Mouse (Mus musculus): ENCODE measurements at regions not wholly inside any gene's neighbourhood (a gene's known extent, or its start where the extent isn't known, plus 50 kb on each side); places are given as distances from the start of the nearest gene placed in this dataset.
A peak's percentile ranks its signal among the peaks of the same experiment; 100 is the strongest.

DNA sequence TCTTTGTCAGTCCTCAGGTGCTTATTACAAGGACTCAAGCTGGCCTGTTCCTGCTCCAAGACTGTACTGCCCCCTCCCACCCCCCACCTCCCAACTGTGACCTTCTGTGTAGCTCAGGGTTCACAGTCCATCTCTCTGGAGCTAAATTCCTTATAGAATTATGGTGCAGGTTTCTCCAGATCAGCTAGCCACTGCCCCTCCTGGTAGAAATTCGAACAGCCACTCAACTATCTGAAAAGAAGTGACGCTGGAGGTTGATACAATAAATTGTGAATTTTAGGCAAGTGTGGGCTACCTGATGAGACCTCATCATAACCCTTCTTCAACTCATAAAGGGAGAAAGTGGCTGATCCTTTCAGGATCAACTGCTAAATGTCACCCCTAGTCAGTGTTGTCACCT is 86.3 kb downstream of the Cct8l1 start:
- DNase-seq (ENCODE audit: low spot score in 2 of 2): no peak
- H3K27ac ChIP-seq: no peak overlapping the region
- peak; percentile 66 for TF ChIP-seq CTCF (conservative IDR thresholded peaks at IDR 0.05)
- H3K4me3 ChIP-seq: no peak overlapping the region

DNA sequence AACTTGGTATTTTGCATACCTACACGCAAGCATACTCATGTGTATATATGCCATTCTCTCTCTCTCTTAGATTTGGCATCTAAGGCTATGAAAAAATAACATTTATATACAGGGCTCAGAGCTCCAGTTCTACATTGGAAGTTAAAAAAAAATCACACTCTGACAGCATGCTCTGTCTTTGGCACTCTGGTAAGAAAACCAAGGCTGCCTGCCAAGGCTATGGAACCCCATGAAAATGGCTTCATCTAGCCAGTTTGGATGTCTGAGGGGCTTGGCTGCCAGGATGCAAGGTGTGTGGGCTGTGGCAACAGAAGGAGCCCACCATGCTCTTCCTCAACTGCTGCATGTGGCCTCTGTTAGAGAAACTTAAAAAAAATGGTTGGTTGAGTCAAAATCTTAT is 83.5 kb downstream of the Cct8l1 start:
- Histone ChIP-seq H3K27ac (peak overlapping the region; percentile 46), H3K4me3 (no peak overlapping the region)
- TF ChIP-seq CTCF (conservative IDR thresholded peaks at IDR 0.05): no peak
- peak in 1 of 2 experiments; percentile 21 for DNase-seq (ENCODE audit: low spot score in 2 of 2)

DNA sequence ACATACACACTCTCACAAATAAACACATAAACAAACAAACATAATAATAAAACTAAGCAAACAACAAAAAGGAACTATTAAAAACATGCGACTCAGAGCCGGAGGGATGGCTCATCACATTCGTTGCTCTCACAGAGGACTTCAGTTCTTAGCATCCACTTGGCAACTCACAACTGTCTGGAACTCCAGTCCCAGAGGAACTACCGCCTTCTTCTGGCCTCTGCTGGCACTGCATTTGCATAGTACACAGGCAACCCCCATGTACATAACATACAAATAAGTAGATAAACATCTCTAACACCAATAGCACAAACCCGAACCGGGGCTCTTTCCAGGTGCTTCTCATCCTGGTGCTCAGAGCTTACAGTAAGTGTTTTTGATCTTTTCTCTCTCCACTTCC is 81.9 kb downstream of the Cct8l1 start:
- no peak for DNase-seq (ENCODE audit: low spot score in 2 of 2)
- no peak for TF ChIP-seq CTCF (conservative IDR thresholded peaks at IDR 0.05)
- Histone ChIP-seq H3K27ac (no peak overlapping the region), H3K4me3 (no peak overlapping the region)

DNA sequence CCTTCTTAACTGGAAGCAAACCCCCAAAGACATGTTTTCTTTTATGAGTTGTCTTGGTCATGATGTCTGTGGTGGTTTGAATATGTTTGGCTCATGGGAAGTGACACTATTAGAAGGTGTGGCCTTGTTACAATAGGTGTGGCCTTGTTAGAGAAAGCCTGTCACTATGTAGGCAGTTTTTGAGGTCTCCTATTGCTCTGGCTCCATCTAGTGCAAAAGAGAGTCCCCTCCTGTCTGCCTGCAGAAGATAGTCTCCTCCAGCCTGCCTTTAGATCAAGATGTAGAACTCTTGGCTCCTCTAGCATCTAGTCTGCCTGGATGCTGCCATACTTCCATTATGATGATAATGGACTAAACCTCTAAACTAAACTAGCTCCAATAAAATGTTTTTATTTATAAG is 75.8 kb downstream of the Cct8l1 start:
- Histone ChIP-seq H3K4me3 (no peak overlapping the region), H3K27ac (no peak overlapping the region)
- TF ChIP-seq CTCF (conservative IDR thresholded peaks at IDR 0.05): no peak
- DNase-seq (ENCODE audit: low spot score in 2 of 2): no peak

Measured in layer of hippocampus, adult 2 months (tissue).